Mouse (Mus musculus) limb, embryonic 14.5 days (tissue): ENCODE data around the gene Entpd6. TPM values are rescaled to one million over a fixed set of nuclear protein-coding genes. Genes with fewer than 3 reads are reported as not detected.
A peak's percentile ranks its signal among the peaks of the same experiment; 100 is the strongest.

Experiments used
- ATAC-seq: fragments of 200-750 bp; cut with Nextera tagmentation; 2 replicates; pipeline ENCODE4 v1.8.0; 2017; ENCODE audit warnings: low read depth, moderate number of reproducible peaks, moderate TSS enrichment; ENCODE audit not compliant: low FRiP score
- DNase-seq: peaks from one replicate; pipeline ENCODE4 v3.0.0-alpha.2; 2015; ENCODE audit warnings: low spot score
- H3K27ac ChIP-seq: fragments of 300-500 bp; sonication (generic); replicated peaks from 2 replicates; pipeline ENCODE4 v1.5.1; 2014; ENCODE audit warnings: low read depth, mild to moderate bottlenecking, low read length, moderate library complexity, mixed read lengths
- H3K27me3 ChIP-seq: fragments of 300-500 bp; sonication (generic); 2 replicates; pipeline ENCODE4 v1.6.1; 2014; ENCODE audit warnings: low read length, mixed read lengths; ENCODE audit not compliant: control insufficient read depth, insufficient read depth
- H3K36me3 ChIP-seq: fragments of 300-500 bp; sonication (generic); 2 replicates; pipeline ENCODE4 v1.6.1; 2014; ENCODE audit warnings: mild to moderate bottlenecking, low read length, moderate library complexity, mixed read lengths; ENCODE audit not compliant: control insufficient read depth, insufficient read depth
- H3K4me1 ChIP-seq: fragments of 300-500 bp; sonication (generic); 2 replicates; pipeline ENCODE4 v1.6.1; 2014; ENCODE audit warnings: antibody characterized with exemption, low read length, mixed read lengths; ENCODE audit not compliant: control insufficient read depth, insufficient read depth
- H3K4me2 ChIP-seq: fragments of 300-500 bp; sonication (generic); replicated peaks from 2 replicates; pipeline ENCODE4 v1.6.1; 2014; ENCODE audit warnings: low read depth, mild to moderate bottlenecking, low read length, moderate library complexity; ENCODE audit not compliant: severe bottlenecking
- H3K4me3 ChIP-seq: fragments of 300-500 bp; sonication (generic); replicated peaks from 2 replicates; pipeline ENCODE4 v1.5.1; 2014; ENCODE audit warnings: low read length
- H3K9ac ChIP-seq: fragments of 300-500 bp; sonication (generic); 2 replicates; pipeline ENCODE4 v1.6.1; 2014; ENCODE audit warnings: mild to moderate bottlenecking, low read depth, low read length, moderate library complexity; ENCODE audit not compliant: severe bottlenecking
- H3K9me3 ChIP-seq: fragments of 300-500 bp; sonication (generic); 2 replicates; pipeline ENCODE4 v1.6.1; 2016; ENCODE audit warnings: low read length; ENCODE audit not compliant: control insufficient read depth
- POLR2A ChIP-seq: fragments of 200-500 bp; IDR thresholded peaks from 2 replicates; pipeline ENCODE4 v1.8.0; 2012; ENCODE audit warnings: inconsistent platforms, mild to moderate bottlenecking, moderate library complexity, borderline replicate concordance; ENCODE audit not compliant: insufficient read depth, insufficient read length; ENCODE audit errors: extremely low read depth
- WGBS: fragments of 180-500 bp; shearing (Covaris S2); extraction: QIAGEN DNeasy Blood & Tissue Kit; methylation state at CpG from one replicate; pipeline ENCODE4 v1.1.7; 2014; 5-methylcytosine and 5-hydroxymethylcytosine counted together
- polyA plus RNA-seq, 2 experiments: library from polyadenylated mRNA; depleted of rRNA in 1 of 2; stranded (reverse) in 1 of 2; unstranded in 1 of 2; fragments of >200 nt; fragmentation: Nextera tagmentation in 1 of 2; extraction: Ambion mirVana in 1 of 2; gene quantifications; 2 replicates each; pipeline versions ENCODE4 v1.2.1 to v1.2.3; 2012 to 2014

Gene Entpd6
- polyA plus RNA-seq (2012; rRNA removed) (31.3 and 34.1 TPM in 2 replicates), polyA plus RNA-seq (2014; fragmentation: Nextera tagmentation; extraction: Ambion mirVana) (22.6 and 23.0 TPM in 2 replicates)

- Histone ChIP-seq H3K27ac (peak within 1 kb of the TSS; percentile 77), H3K4me1 (peaks cover 8% of the 10 kb centered on the region; the same call in 1 of the 2 replicates), H3K4me2 (peak within 1 kb of the TSS; percentile 93), H3K9me3 (no peaks in the 10 kb centered on the region), H3K4me3 (peak within 1 kb of the TSS; percentile 77), H3K9ac (peak within 1 kb of the TSS; percentile 76), H3K36me3 (peaks cover 10% of the 10 kb centered on the region), H3K27me3 (no peaks in the 10 kb centered on the region)
- TF ChIP-seq POLR2A: peak; percentile 45; the same call in 1 of the 2 replicates
- WGBS: under 1% methylated on average over 30 of the region's 30 CpGs
- ATAC-seq (peak; percentile 98), DNase-seq (peak; percentile 94)
Measured at GRCm38 (mm10) chr2:150748854-150749253, at the start of gene Entpd6. TSS of gene Entpd6 (plus strand) at chr2:150749042.

- WGBS: 54% methylated on average over 4 of the region's 4 CpGs
- no peak overlapping the region for H3K4me3 ChIP-seq
- DNase-seq (no peak), ATAC-seq (no peak)
- no peak for TF ChIP-seq POLR2A
- no peak overlapping the region for H3K27ac ChIP-seq
- H3K36me3 ChIP-seq: no peaks in the 10 kb centered on the region
- H3K27me3 ChIP-seq: no peaks in the 10 kb centered on the region
- no peaks in the 10 kb centered on the region for H3K4me1 ChIP-seq
- H3K9me3 ChIP-seq: no peaks in the 10 kb centered on the region
- no peak overlapping the region for H3K9ac ChIP-seq
- H3K4me2 ChIP-seq: no peak overlapping the region
Measured at GRCm38 (mm10) chr2:150712167-150712674, 36.6 kb upstream of the Entpd6 start.

- 71% methylated on average over 11 of the region's 11 CpGs for WGBS
- Histone ChIP-seq H3K4me2 (no peak overlapping the region), H3K27ac (no peak overlapping the region), H3K9ac (no peak overlapping the region), H3K4me1 (no peaks in the 10 kb centered on the region), H3K9me3 (no peaks in the 10 kb centered on the region), H3K36me3 (no peaks in the 10 kb centered on the region), H3K27me3 (no peaks in the 10 kb centered on the region), H3K4me3 (no peak overlapping the region)
- no peak for DNase-seq
- no peak; the same call in 1 of the 2 replicates for ATAC-seq
- TF ChIP-seq POLR2A: no peak
Measured at GRCm38 (mm10) chr2:150735756-150736576, 12.9 kb upstream of the Entpd6 start.

DNA sequence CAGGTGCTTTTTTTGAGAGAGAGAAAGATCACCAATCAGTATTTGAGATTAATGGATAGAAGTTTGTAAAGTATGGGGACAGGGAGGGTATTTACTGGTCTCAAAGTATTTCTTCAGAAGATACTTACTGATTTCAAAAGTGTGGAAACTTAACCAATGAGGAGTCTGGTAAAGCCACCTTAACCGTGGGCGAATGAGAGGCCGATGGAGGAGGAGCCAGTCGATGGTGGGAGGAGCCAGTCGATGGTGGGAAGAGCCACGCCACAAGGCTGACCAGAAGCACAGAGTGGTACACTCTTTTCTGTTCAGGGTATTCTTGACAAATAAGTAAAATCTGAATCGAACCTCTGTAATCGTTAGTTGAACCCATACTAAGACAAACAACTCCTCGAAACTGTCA lies 11.0 kb upstream of the Entpd6 start:
- Histone ChIP-seq H3K9me3 (no peaks in the 10 kb centered on the region), H3K4me3 (no peak overlapping the region), H3K9ac (no peak overlapping the region), H3K27me3 (no peaks in the 10 kb centered on the region), H3K27ac (no peak overlapping the region), H3K36me3 (no peaks in the 10 kb centered on the region), H3K4me1 (no peaks in the 10 kb centered on the region), H3K4me2 (no peak overlapping the region)
- DNase-seq: no peak
- WGBS: 80% methylated on average over 9 of the region's 9 CpGs
- no peak for ATAC-seq
- no peak for TF ChIP-seq POLR2A

GRCm38 (mm10) chr2:150740145-150740841 lies 8.5 kb upstream of the Entpd6 start:
- no peak overlapping the region for H3K27ac ChIP-seq
- DNase-seq: no peak
- WGBS: 30% methylated on average over 10 of the region's 10 CpGs

More at GRCm38 (mm10) chr2:150740145-150740841, 8.5 kb upstream of the Entpd6 start:
- no peaks in the 10 kb centered on the region for H3K9me3 ChIP-seq
- no peaks in the 10 kb centered on the region for H3K4me1 ChIP-seq
- no peak for TF ChIP-seq POLR2A
- H3K36me3 ChIP-seq: no peaks in the 10 kb centered on the region
- no peak overlapping the region for H3K4me3 ChIP-seq
- H3K9ac ChIP-seq: no peak overlapping the region
- no peaks in the 10 kb centered on the region for H3K27me3 ChIP-seq
- no peak for ATAC-seq
- no peak overlapping the region for H3K4me2 ChIP-seq
